ENCODE assay signal across 7 mouse cellular contexts in the genomic region with DNA sequence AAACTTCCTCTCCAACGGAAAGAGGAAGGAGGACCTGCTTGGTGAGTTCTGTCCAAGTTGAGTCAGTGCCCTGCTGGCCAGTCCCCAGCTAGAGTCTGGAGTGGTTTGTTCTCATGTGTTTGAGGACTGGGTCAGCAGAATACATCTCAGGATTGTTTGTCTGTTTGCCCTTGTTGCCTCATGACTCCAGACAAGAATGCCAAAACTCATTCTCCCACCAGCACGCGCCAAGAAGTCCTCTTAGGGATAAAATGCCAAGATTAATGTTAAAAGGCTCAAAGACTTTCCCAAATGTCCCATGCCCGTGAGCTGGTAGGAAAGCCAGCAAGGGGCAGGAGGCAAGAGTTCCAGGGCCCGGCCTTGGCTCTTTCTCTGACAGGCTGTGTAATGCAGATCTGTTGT. TPM values are rescaled to one million over a fixed set of nuclear protein-coding genes. Genes with fewer than 3 reads are reported as not detected.
DNase-seq lines count a peak whose midpoint lies in the region.

No protein-coding gene starts in this region.

- peak; percentile 58 for DNase-seq in layer of hippocampus, adult 11-12 months (ENCODE audit: low spot score)
- no peak for DNase-seq in layer of hippocampus, postnatal 10 days (ENCODE audit: low spot score in 2 of 2)
- peak; percentile 38 for DNase-seq in adrenal gland, postnatal 25 days
- DNase-seq in gastrocnemius, postnatal 14 days: peak; percentile 70
- peak; percentile 77 for DNase-seq in lung, postnatal 14 days
- no peak for DNase-seq in kidney, postnatal 14 days
- no peak for DNase-seq in left cerebral cortex, adult 11 months (ENCODE audit: low spot score)

- intact Hi-C loops in gastrocnemius, postnatal 14 days (cut with DNase I; ENCODE audit: low total_unique reads): no loop called here

RNA-seq across cellular contexts. Expression of gene Alg8, which starts 14.5 kb away (rescaled TPM):
- 10 to 100 TPM; 10.6 to 11.3 TPM for total RNA-seq in layer of hippocampus, postnatal 10 days (2021)
- total RNA-seq in adrenal gland, postnatal 25 days (2021): 17.4 and 24.3 TPM in 2 replicates
- 1 to 10 TPM; 2.9 to 5.5 TPM for total RNA-seq in gastrocnemius, postnatal 14 days (2021)

RNA-seq across cellular contexts. Expression of gene Kctd21, which starts 24.7 kb away (rescaled TPM):
- 1 to 10 TPM; 6.9 to 8.9 TPM for total RNA-seq in layer of hippocampus, postnatal 10 days (2021)
- total RNA-seq in adrenal gland, postnatal 25 days (2021): 9.0 and 9.1 TPM in 2 replicates
- total RNA-seq in gastrocnemius, postnatal 14 days (2021): 1 to 10 TPM; 1.9 to 2.3 TPM

RNA-seq across cellular contexts. Expression of gene Usp35, which starts 25.1 kb away (rescaled TPM):
- 10 to 100 TPM; 10.8 to 14.0 TPM for total RNA-seq in layer of hippocampus, postnatal 10 days (2021)
- total RNA-seq in adrenal gland, postnatal 25 days (2021): 6.2 and 9.4 TPM in 2 replicates
- total RNA-seq in gastrocnemius, postnatal 14 days (2021): under 1 TPM; 0.75 to 0.76 TPM

RNA-seq across cellular contexts. Expression of gene Ndufc2, which starts 42.9 kb away (rescaled TPM):
- 100 to 1,000 TPM; 270 to 275 TPM for total RNA-seq in layer of hippocampus, postnatal 10 days (2021)
- 221 and 290 TPM in 2 replicates for total RNA-seq in adrenal gland, postnatal 25 days (2021)
- 100 to 1,000 TPM; 304 to 343 TPM for total RNA-seq in gastrocnemius, postnatal 14 days (2021)

Comparison
In these comparisons a context has a peak if more than half of its experiments do, and no peak if none do; other contexts are left out.
1. DNase-seq: peak in layer of hippocampus, adult 11-12 months (single experiment), adrenal gland, postnatal 25 days (single experiment), gastrocnemius, postnatal 14 days (single experiment) and lung, postnatal 14 days (single experiment); none in layer of hippocampus, postnatal 10 days (0 of 2), kidney, postnatal 14 days (single experiment) and left cerebral cortex, adult 11 months (single experiment).